Mouse (Mus musculus) G1E (cell line): Measurements from ENCODE around the gene Enpp1. TPM values are rescaled to one million over a fixed set of nuclear protein-coding genes. Genes with fewer than 3 reads are reported as not detected.

ENCODE experiments used
- ATAC-seq: 2 replicates; pipeline ENCODE4 v1.8.0; 2016; ENCODE audit warnings: mild to moderate bottlenecking; ENCODE audit not compliant: insufficient number of reproducible peaks, poor library complexity, low FRiP score, severe bottlenecking; ENCODE audit errors: extremely low read depth
- DNase-seq: peaks from one replicate; pipeline ENCODE4 v3.0.0; 2012; ENCODE audit warnings: low spot score
- H3K27me3 ChIP-seq: 2 replicates; pipeline ENCODE4 v1.6.1; 2012; ENCODE audit warnings: mild to moderate bottlenecking, low read length, inconsistent platforms; ENCODE audit not compliant: insufficient read depth
- H3K36me3 ChIP-seq: replicated peaks from 2 replicates; pipeline ENCODE3; 2012; ENCODE audit warnings: mild to moderate bottlenecking, inconsistent platforms
- H3K4me1 ChIP-seq: 2 replicates; pipeline ENCODE4 v1.6.1; 2012; ENCODE audit warnings: low read depth, low read length, inconsistent platforms, mixed read lengths; ENCODE audit not compliant: insufficient read depth
- H3K4me3 ChIP-seq: 2 replicates; pipeline ENCODE4 v1.5.1; 2012; ENCODE audit warnings: low read depth, mild to moderate bottlenecking, inconsistent platforms, low read length, moderate library complexity, mixed read lengths
- H3K9me3 ChIP-seq: replicated peaks from 2 replicates; pipeline ENCODE4 v1.6.1; 2012; ENCODE audit warnings: inconsistent platforms
- CTCF ChIP-seq: IDR thresholded peaks from 2 replicates; pipeline ENCODE4 v1.5.1; 2012; ENCODE audit warnings: low read depth, low read length, inconsistent platforms, mixed read lengths
- GATA1 ChIP-seq: IDR thresholded peaks from 2 replicates; pipeline ENCODE4 v1.6.1; 2012; ENCODE audit warnings: borderline replicate concordance, low read length, inconsistent platforms, mixed read lengths
- GATA2 ChIP-seq: IDR thresholded peaks from 2 replicates; pipeline ENCODE4 v1.6.1; 2012; ENCODE audit warnings: low read depth, low read length, inconsistent platforms, borderline replicate concordance
- POLR2AphosphoS5 ChIP-seq: IDR thresholded peaks from 2 replicates; pipeline ENCODE4 v1.6.1; 2012; ENCODE audit warnings: low read depth, low read length, inconsistent platforms; ENCODE audit not compliant: insufficient replicate concordance
- TAL1 ChIP-seq: conservative IDR thresholded peaks from 2 replicates; pipeline ENCODE4 v1.6.1; 2012; ENCODE audit warnings: low read depth, low read length, inconsistent platforms, mixed read lengths
- polyA plus RNA-seq: library from polyadenylated mRNA; stranded (reverse); fragments of >175 nt; gene quantifications from 2 replicates; pipeline ENCODE4 v1.2.3, GENCODE M21; 2012
- total RNA-seq, 2 experiments: library from RNA; stranded (forward) in 1 of 2; stranded (reverse) in 1 of 2; fragments of 200-1000 nt in 1 of 2; fragments of >200 nt in 1 of 2; fragmentation: Nextera tagmentation in 1 of 2; gene quantifications; 2 replicates each; pipeline ENCODE4 v1.2.3; 2014 to 2017

Gene Enpp1
- total and polyA plus RNA-seq, 3 experiments: 0.16 to 0.23 TPM; not detected in 1

DNA sequence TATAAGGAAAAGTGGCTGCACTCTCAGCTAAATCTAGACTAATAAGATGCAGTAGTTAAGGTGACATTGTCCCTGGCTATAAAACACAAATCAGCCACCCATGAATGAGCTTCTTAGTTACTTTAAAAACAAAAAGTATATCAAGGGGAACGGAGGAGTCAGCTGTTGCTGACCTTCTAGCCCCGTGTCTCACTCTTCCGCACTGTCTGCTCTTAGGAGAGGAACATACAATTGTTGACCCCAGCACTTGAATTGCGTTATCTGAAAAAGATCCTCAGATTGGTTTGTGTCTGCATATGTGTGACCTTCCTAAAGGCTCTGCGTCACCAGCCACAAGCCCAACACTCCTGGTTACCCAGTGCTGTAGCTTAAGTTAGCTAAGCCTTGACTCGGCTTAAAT, 41.4 kb downstream of the Enpp1 start:
- Histone ChIP-seq H3K36me3 (no peaks in the 10 kb centered on the region), H3K9me3 (no peaks in the 10 kb centered on the region), H3K27me3 (0 out of 2 replicates have a peak, but pooled peaks cover 2% of the 10 kb centered on the region), H3K4me3 (no peak overlapping the region), H3K4me1 (peaks cover 4% of the 10 kb centered on the region; the same call in 1 of the 2 replicates)
- no peak for DNase-seq
- no peak for TF ChIP-seq CTCF
- no peak for TF ChIP-seq POLR2AphosphoS5
- no peak for TF ChIP-seq TAL1
- TF ChIP-seq GATA1: no peak
- no peak for TF ChIP-seq GATA2
- ATAC-seq: no peak

- no peak for DNase-seq
- H3K9me3 ChIP-seq: no peaks in the 10 kb centered on the region
- TF ChIP-seq CTCF (no peak), GATA1 (no peak), TAL1 (no peak), POLR2AphosphoS5 (no peak), GATA2 (no peak)
- no peak overlapping the region for H3K4me3 ChIP-seq
- ATAC-seq: no peak
- H3K4me1 ChIP-seq: peaks cover 9% of the 10 kb centered on the region; the same call in 1 of the 2 replicates
- H3K27me3 ChIP-seq: no peaks in the 10 kb centered on the region
- no peaks in the 10 kb centered on the region for H3K36me3 ChIP-seq
Observed at GRCm38 (mm10) chr10:24650990-24651569, 60.9 kb downstream of the Enpp1 start.

DNA sequence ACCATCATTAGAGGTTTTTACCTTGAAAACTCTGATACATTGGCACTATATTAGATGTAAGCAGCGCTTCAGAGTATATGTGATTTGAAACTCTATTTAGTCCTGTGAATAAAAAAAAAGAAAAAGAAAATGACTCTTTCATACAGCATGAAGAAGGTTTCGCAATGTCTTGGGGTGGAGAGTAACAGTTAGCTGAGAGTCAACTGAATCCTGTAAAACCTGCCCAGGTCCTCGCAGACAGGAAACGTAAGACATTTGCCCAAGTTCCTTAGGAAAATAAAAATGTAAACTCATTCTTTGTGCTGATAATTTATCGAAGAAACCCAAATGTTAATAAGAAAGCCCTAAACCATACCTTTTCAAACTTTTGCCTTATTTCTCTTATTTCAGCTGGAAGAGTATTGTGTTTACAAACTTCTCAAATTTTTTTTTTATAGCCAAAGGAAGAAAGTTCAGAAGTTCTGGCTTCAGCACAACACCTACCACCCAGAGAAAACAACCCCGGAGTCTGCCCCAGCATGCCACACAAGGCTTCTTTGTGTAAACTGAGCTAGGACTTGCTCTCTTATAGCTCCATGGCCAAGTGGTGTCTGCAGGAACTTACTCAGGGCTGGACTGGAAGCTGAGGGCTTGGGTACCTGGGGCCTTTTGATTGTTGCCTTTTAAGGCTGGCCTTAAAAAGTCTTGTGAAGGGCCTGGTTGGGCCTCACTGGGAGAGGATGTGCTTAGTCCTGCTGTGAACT, 63.8 kb downstream of the Enpp1 start:
- Histone ChIP-seq H3K9me3 (no peaks in the 10 kb centered on the region), H3K27me3 (no peaks in the 10 kb centered on the region), H3K4me1 (peaks cover 12% of the 10 kb centered on the region), H3K36me3 (no peaks in the 10 kb centered on the region), H3K4me3 (no peak overlapping the region)
- ATAC-seq: no peak
- no peak for TF ChIP-seq CTCF
- no peak for TF ChIP-seq POLR2AphosphoS5
- TF ChIP-seq GATA1: no peak
- no peak for TF ChIP-seq GATA2
- TF ChIP-seq TAL1: no peak
- no peak for DNase-seq

- peaks cover 27% of the 10 kb centered on the region for H3K4me1 ChIP-seq
- ATAC-seq (no peak), DNase-seq (no peak)
- H3K36me3 ChIP-seq: no peaks in the 10 kb centered on the region
- no peaks in the 10 kb centered on the region for H3K27me3 ChIP-seq
- H3K4me3 ChIP-seq: no peak overlapping the region
- no peaks in the 10 kb centered on the region for H3K9me3 ChIP-seq
- TF ChIP-seq TAL1: no peak
- no peak for TF ChIP-seq POLR2AphosphoS5
- TF ChIP-seq CTCF: no peak
- no peak for TF ChIP-seq GATA2
- TF ChIP-seq GATA1: no peak
Observed at GRCm38 (mm10) chr10:24645169-24645568, 66.8 kb downstream of the Enpp1 start.

- DNase-seq: no peak
- Histone ChIP-seq H3K4me1 (peaks cover 42% of the 10 kb centered on the region), H3K27me3 (no peaks in the 10 kb centered on the region), H3K4me3 (no peak overlapping the region), H3K9me3 (no peaks in the 10 kb centered on the region), H3K36me3 (no peaks in the 10 kb centered on the region)
- TF ChIP-seq GATA1 (no peak), TAL1 (no peak), CTCF (no peak)
- ATAC-seq: no peak
Observed at GRCm38 (mm10) chr10:24642796-24643580, 69.0 kb downstream of the Enpp1 start.

DNA sequence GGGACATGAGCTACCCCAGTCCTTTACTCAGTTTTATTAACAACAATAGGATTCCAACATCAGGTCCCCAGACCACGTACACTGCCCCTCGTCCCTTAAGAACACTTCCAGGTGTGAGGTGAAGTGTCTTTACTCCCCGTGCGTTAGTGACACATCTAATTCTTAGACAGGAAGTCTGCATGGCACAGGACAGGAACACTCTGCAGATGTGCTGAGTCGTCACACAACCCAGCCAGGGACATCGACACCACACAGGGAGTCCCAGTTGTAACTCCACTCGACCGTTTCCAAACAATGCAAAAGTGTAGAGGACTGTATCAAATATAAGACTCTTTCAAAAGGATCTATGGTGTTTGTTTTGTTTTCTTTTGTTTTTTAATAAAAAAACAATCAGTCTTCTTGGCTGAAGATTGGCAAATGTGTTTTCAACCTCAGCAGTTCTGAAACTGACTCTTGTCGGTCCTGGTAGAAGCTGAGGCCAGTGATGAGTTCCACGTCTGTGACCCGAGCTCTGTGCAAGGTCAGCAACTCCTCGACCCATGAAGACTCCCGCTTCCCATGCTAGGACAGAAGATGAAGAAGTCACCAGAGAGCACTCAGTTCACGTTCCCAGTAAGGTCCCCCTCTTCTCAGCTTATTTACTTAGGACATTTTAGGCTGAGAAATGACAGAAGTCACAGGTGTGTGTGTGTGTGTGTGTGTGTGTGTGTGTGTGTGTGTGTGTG, 70.4 kb downstream of the Enpp1 start:
- Histone ChIP-seq H3K9me3 (no peaks in the 10 kb centered on the region), H3K36me3 (no peaks in the 10 kb centered on the region), H3K4me3 (no peak overlapping the region), H3K27me3 (no peaks in the 10 kb centered on the region), H3K4me1 (peaks cover 48% of the 10 kb centered on the region)
- TF ChIP-seq POLR2AphosphoS5: no peak
- no peak for TF ChIP-seq GATA1
- no peak for TF ChIP-seq TAL1
- no peak for TF ChIP-seq GATA2
- TF ChIP-seq CTCF: no peak
- no peak for ATAC-seq
- DNase-seq: no peak
